Mouse (Mus musculus) hindbrain, embryonic 14.5 days (tissue): ENCODE results near the gene Eme2. TPM values are rescaled to one million over a fixed set of nuclear protein-coding genes. Genes with fewer than 3 reads are reported as not detected.
A peak's percentile ranks its signal among the peaks of the same experiment; 100 is the strongest.
"Not testable (repeated sequence)": the region's sequence is repeated elsewhere in the genome, so short reads cannot be mapped to it uniquely, and the experiment has no call there.

ENCODE experiments used
- ATAC-seq: fragments of 200-750 bp; cut with Nextera tagmentation; 2 replicates; pipeline ENCODE4 v1.8.0; 2017; ENCODE audit warnings: moderate number of reproducible peaks, mild to moderate bottlenecking, moderate TSS enrichment, moderate library complexity; ENCODE audit not compliant: low FRiP score
- DNase-seq: peaks from one replicate; pipeline ENCODE4 v3.0.0-alpha.2; 2015; ENCODE audit warnings: low spot score
- H3K27ac ChIP-seq: fragments of 300-500 bp; sonication (generic); 2 replicates; pipeline ENCODE4 v1.5.1; 2014; ENCODE audit warnings: mild to moderate bottlenecking, moderate library complexity
- H3K27me3 ChIP-seq: fragments of 300-500 bp; sonication (generic); 2 replicates; pipeline ENCODE4 v1.6.1; 2014; ENCODE audit warnings: mild to moderate bottlenecking, low read length, mixed read lengths; ENCODE audit not compliant: control insufficient read depth, insufficient read depth
- H3K36me3 ChIP-seq: fragments of 300-500 bp; sonication (generic); replicated peaks from 2 replicates; pipeline ENCODE4 v1.6.1; 2014; ENCODE audit not compliant: control insufficient read depth, insufficient read depth
- H3K4me1 ChIP-seq: fragments of 300-500 bp; sonication (generic); replicated peaks from 2 replicates; pipeline ENCODE4 v1.6.1; 2014; ENCODE audit warnings: antibody characterized with exemption, low read length, mixed read lengths; ENCODE audit not compliant: control insufficient read depth, insufficient read depth
- H3K4me2 ChIP-seq: fragments of 300-500 bp; sonication (generic); replicated peaks from 2 replicates; pipeline ENCODE4 v1.6.1; 2014; ENCODE audit warnings: mild to moderate bottlenecking, moderate library complexity
- H3K4me3 ChIP-seq: fragments of 300-500 bp; sonication (generic); replicated peaks from 2 replicates; pipeline ENCODE4 v1.5.1; 2014; ENCODE audit warnings: mild to moderate bottlenecking, low read length
- H3K9ac ChIP-seq: fragments of 300-500 bp; sonication (generic); 2 replicates; pipeline ENCODE4 v1.6.1; 2014
- H3K9me3 ChIP-seq: fragments of 300-500 bp; sonication (generic); 2 replicates; pipeline ENCODE4 v1.6.1; 2016; ENCODE audit warnings: low read length; ENCODE audit not compliant: control insufficient read depth
- WGBS: fragments of 180-500 bp; shearing (Covaris S2); extraction: QIAGEN DNeasy Blood & Tissue Kit; methylation state at CpG from one replicate; pipeline ENCODE4 v1.1.7; 2014; 5-methylcytosine and 5-hydroxymethylcytosine counted together
- polyA plus RNA-seq: library from polyadenylated mRNA; unstranded; fragments of >200 nt; fragmentation: Nextera tagmentation; extraction: Ambion mirVana; gene quantifications from 2 replicates; pipeline ENCODE4 v1.2.1, GENCODE M21; 2014

Gene Eme2
- polyA plus RNA-seq = 22.7 and 23.7 TPM in 2 replicates

DNA sequence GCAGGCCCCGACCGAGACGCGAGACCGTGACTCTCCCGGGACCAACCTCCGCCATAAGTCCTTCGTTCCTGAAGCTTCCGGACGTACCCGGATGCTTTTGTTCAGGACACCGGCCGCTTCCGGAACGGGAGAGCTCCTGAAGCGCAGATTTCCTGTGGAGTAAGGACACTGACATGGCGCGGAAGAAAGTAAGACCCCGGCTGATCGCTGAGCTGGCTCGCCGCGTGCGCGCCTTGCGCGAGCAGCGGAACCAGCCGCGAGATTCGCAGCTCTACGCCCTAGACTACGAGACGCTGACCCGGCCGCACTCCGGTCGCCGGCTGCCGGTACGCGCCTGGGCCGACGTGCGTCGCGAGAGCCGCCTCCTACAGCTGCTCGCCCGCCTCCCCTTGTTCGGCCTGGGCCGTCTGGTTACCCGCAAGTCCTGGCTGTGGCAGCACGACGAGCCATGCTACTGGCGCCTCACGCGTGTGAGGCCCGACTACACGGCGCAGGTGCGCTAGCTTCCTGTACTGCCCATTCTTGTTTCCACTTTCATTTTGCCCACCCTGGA lies at the start of gene Eme2, which contains the start of gene Mrps34:
Gene Eme2 (minus strand): TSS at position 93 of the 553 bp plus-strand sequence.
Gene Mrps34 (plus strand): TSS at position 122 of the 553 bp plus-strand sequence.
- H3K27me3 ChIP-seq = no peaks in the 10 kb centered on the region
- peak within 1 kb of the TSS; percentile 97 for H3K4me2 ChIP-seq
- H3K4me1 ChIP-seq = peaks cover 34% of the 10 kb centered on the region
- peak within 1 kb of the TSS; percentile 88 for H3K9ac ChIP-seq
- DNase-seq (peak; percentile 89), ATAC-seq (peak; percentile 46)
- no peaks in the 10 kb centered on the region for H3K9me3 ChIP-seq
- under 1% methylated on average over 59 of the region's 62 CpGs for WGBS
- peak within 1 kb of the TSS; percentile 86 for H3K27ac ChIP-seq
- peaks cover 68% of the 10 kb centered on the region for H3K36me3 ChIP-seq
- peak within 1 kb of the TSS; percentile 71 for H3K4me3 ChIP-seq

DNA sequence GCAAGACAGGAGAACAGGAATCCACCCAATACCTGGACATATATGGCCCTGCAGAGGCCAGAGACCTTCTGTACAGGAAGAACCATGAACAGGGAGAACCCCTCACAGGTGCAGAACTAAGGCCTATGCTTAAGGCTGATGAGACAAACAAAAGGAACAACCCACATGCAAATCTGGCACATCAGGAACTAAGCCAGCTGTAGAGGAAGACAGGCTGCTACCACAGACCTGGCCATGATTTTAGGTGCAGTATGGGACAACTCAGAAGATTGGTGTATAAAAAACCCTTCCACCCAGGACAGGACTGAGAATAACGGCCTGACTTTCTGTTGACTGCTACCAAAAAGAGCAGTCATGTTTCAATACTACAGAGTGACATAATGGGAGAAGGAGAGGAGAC lies 48.7 kb upstream of the Eme2 start:
- peaks cover 50% of the 10 kb centered on the region for H3K36me3 ChIP-seq
- not testable (repeated sequence) for H3K4me1 ChIP-seq, H3K4me2 ChIP-seq, H3K27me3 ChIP-seq, H3K4me3 ChIP-seq, H3K9me3 ChIP-seq, DNase-seq, ATAC-seq, H3K27ac ChIP-seq, H3K9ac ChIP-seq
- 96% methylated on average over 1 of the region's 1 CpGs for WGBS

DNA sequence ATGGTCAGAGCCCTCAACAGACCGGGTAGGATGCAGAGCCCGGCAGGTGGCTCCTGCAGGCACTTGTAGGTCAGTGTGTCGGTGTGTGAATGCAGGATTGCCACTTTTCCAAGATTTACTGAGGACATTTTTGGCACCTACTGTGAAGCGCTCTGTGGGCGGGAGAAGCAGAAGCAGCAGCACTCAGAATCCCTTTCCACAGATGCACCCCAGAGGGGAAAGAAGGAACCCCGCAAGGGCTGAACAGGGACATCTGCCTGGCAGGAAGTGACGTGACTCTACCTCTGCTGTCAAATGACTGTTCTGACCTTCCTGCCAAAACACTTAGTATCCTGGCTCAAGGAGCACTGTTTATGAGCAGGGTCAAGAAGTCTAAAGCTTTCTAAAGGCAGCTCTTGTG lies 48.1 kb upstream of the Eme2 start:
- DNase-seq (no peak), ATAC-seq (no peak)
- peaks cover 44% of the 10 kb centered on the region for H3K36me3 ChIP-seq
- no peak overlapping the region for H3K4me2 ChIP-seq
- H3K4me1 ChIP-seq = no peaks in the 10 kb centered on the region
- WGBS = 87% methylated on average over 7 of the region's 7 CpGs
- H3K27me3 ChIP-seq = no peaks in the 10 kb centered on the region
- H3K4me3 ChIP-seq = no peak overlapping the region
- no peak overlapping the region for H3K27ac ChIP-seq
- no peak overlapping the region for H3K9ac ChIP-seq
- no peaks in the 10 kb centered on the region for H3K9me3 ChIP-seq

DNA sequence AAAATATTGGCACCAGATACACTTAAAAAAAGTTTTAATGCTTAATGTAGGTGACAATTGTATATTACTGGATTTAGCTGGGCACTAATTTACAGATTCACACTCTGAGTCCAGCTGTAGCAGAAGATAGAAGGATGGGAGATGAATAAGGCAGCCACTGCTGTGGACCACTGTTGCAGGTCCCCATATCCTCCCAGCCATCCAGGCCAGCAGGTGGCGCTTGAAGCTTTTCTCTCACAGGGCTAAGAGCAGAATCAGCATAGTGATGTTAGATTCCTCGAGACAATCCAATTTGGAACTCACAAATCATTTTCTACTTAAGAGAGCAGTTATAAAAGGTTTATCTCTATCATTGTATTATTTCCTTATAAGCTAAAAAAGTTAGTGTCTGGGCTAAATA lies 47.6 kb upstream of the Eme2 start:
- DNase-seq, ATAC-seq, H3K9ac ChIP-seq: not testable (repeated sequence)

DNA sequence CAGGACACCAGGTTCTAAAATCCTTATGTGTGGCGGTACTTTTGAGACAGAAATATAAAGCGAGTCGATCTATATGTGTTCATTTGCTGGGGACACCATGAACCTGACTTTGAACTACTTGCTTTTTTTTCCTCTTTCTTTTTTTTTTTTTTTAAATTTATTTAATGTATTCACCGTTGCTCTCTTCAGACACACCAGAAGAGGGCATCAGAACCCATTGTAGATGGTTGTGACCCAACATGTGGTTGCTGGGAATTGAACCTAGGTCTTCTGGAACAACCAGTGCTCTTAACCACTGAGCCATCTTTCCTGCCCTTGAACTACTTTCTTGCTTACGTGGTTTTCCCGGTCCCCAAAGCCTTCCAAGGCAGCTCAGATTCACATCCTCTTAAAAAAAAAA lies 42.4 kb upstream of the Eme2 start:
- no peak for DNase-seq
- 51% methylated on average over 6 of the region's 6 CpGs for WGBS
- Histone ChIP-seq H3K4me3 (peak overlapping the region; percentile 93), H3K9ac (peak overlapping the region; percentile 92), H3K27me3 (no peaks in the 10 kb centered on the region), H3K36me3 (no peaks in the 10 kb centered on the region), H3K9me3 (no peaks in the 10 kb centered on the region), H3K4me2 (peak overlapping the region; percentile 90), H3K27ac (peak overlapping the region; percentile 95), H3K4me1 (peaks cover 16% of the 10 kb centered on the region)
- ATAC-seq = no peak

More for the DNA sequence above, 47.6 kb upstream of the Eme2 start:
- H3K4me2 ChIP-seq, H3K27ac ChIP-seq, H3K4me3 ChIP-seq, H3K27me3 ChIP-seq, H3K4me1 ChIP-seq, H3K9me3 ChIP-seq: not testable (repeated sequence)
- peaks cover 38% of the 10 kb centered on the region for H3K36me3 ChIP-seq
- 5% methylated on average over 2 of the region's 2 CpGs for WGBS

DNA sequence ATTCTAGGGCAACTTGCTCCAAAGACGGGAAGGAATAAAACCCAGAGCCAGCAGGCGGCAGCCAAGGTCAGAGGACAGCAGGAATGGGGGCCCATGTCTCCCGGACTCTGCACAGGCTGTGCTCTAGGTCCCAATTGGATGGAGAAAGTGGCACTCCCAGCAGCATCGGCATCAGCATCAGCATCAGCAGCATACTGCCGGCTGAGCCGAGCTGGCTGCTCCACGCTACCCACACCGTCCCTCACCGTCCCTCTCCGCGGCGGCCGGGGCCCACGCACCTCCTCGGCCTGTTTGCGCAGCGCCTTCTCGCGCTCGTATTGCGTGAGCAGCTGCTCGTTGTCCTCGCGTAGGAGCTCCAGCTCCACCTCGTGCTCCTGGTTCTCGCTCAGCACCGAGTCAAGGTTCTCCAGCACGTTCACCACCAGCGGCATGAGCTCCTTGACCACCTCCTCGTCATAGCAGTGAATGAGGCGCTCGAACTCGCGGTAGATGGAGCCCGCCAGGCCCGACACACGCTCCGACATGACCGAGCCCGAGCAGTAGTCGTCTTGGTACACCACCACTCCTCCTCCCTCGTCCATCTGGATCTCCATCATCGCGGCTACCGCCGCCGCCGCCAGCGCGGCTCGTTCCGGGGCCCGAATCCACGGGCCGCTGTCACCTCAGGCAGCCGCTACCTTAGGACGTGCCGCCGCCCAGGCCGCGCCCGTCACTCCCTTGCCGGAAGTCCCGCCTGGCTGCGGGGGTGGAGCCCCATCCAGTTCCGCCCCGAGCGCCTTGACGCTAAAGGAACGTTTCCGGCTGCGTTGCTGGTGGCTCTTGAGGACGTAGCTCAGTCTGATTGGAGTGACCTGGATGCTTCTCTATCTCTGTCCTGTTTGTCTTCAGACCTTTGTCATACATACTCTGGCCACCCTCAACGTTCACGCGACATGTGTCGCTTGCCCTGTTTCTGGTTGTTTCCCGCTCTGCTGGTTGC lies 41.7 kb upstream of the Eme2 start, which contains the start of gene Mapk8ip3:
Gene Mapk8ip3 (minus strand): TSS at position 719 of the 979 bp plus-strand sequence.
- H3K36me3 ChIP-seq = peaks cover 7% of the 10 kb centered on the region; the same call in 1 of the 2 replicates
- no peaks in the 10 kb centered on the region for H3K27me3 ChIP-seq
- WGBS = under 1% methylated on average over 78 of the region's 78 CpGs
- ATAC-seq (peak; percentile 98), DNase-seq (peak; percentile 92)
- H3K4me1 ChIP-seq = peaks cover 16% of the 10 kb centered on the region
- peak within 1 kb of the TSS; percentile 95 for H3K27ac ChIP-seq
- no peaks in the 10 kb centered on the region for H3K9me3 ChIP-seq
- peak within 1 kb of the TSS; percentile 93 for H3K4me3 ChIP-seq
- H3K4me2 ChIP-seq = peak within 1 kb of the TSS; percentile 90
- H3K9ac ChIP-seq = peak within 1 kb of the TSS; percentile 92

DNA sequence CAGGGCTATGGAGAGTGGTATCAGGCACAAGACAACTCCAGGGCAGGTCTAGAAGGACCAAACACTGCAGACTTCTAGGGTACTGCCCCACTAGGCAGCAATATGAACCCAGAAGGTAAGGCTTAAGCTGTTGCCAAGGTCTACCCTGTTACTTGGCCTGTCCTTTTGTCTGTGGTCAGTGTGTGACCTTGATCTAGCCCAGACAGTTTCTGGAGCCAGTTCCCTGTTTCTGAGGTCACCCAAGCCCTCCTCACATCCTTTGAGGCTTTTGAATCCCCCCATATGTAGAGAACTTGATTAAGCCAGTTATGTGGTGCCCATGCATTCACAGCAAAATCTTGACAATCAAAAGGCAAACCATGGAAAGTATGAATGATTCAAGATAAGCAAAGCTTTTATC lies 40.8 kb upstream of the Eme2 start:
- peaks cover 13% of the 10 kb centered on the region for H3K36me3 ChIP-seq
- no peaks in the 10 kb centered on the region for H3K27me3 ChIP-seq
- no peaks in the 10 kb centered on the region for H3K9me3 ChIP-seq
- peaks cover 16% of the 10 kb centered on the region for H3K4me1 ChIP-seq
- peak overlapping the region; percentile 93 for H3K4me3 ChIP-seq
- DNase-seq (no peak), ATAC-seq (no peak)
- peak overlapping the region; percentile 92 for H3K9ac ChIP-seq
- peak overlapping the region; percentile 90 for H3K4me2 ChIP-seq
- H3K27ac ChIP-seq = no peak overlapping the region

DNA sequence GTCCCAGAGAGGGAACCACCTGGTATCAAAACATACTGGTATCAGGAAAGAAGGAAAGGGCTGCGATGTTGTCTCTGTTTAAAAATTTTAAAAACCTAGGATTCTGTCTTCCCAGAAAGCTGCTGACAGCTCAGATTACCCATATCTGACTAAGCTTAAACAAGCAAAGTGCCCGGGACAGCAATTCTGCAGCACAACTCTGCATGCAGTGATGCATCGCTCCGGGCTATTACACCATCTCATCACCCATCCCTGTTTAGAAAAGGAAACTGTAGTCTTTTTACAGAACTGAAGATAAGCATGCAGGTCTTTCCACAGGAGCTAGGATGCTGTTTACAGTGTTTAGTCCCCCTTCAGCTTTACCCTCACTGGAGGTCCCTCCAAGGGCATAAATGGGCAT lies 40.0 kb upstream of the Eme2 start:
- Histone ChIP-seq H3K4me3 (peak overlapping the region; percentile 93), H3K9me3 (no peaks in the 10 kb centered on the region), H3K36me3 (peaks cover 13% of the 10 kb centered on the region), H3K4me2 (peak overlapping the region; percentile 90), H3K27me3 (no peaks in the 10 kb centered on the region), H3K9ac (peak overlapping the region; percentile 92), H3K4me1 (peaks cover 16% of the 10 kb centered on the region), H3K27ac (no peak overlapping the region)
- DNase-seq = no peak
- WGBS = 89% methylated on average over 4 of the region's 4 CpGs
- ATAC-seq = no peak

DNA sequence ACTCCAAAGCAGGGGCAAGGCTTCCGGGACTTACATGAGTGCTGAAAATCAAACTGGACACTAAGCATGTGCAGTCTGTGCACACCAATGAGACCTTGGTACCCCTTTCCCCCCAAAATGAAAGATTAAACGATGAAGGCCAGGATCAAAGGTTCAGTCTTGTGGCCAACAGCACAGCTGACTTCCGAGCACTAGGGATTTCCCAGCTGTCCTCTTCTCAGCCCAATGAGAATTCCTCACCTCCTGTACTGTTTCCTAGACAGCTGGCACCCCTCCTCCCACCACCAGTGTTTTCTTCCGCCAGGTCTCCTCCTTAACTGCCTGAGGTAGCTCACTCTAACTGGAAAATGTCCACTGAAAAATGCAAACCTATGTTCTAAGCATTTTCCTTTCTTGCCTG lies 38.3 kb upstream of the Eme2 start:
- Histone ChIP-seq H3K9ac (no peak overlapping the region), H3K4me2 (no peak overlapping the region), H3K9me3 (no peaks in the 10 kb centered on the region), H3K27me3 (no peaks in the 10 kb centered on the region), H3K27ac (no peak overlapping the region), H3K4me1 (peaks cover 16% of the 10 kb centered on the region), H3K4me3 (no peak overlapping the region), H3K36me3 (peaks cover 23% of the 10 kb centered on the region)
- 76% methylated on average over 4 of the region's 4 CpGs for WGBS
- no peak for ATAC-seq
- DNase-seq = no peak
